Mouse (Mus musculus): ENCODE results near the gene Ick. TPM values are rescaled to one million over a fixed set of nuclear protein-coding genes. Genes with fewer than 3 reads are reported as not detected.
"Not testable (repeated sequence)": the region's sequence is repeated elsewhere in the genome, so short reads cannot be mapped to it uniquely, and the experiment has no call there.

The Ick gene
- polyA plus RNA-seq, 1 experiment = 8.4 TPM

GRCm38 (mm10) chr9:78176201-78176727 is 67.3 kb downstream of the Ick start:
- Histone ChIP-seq H3K27ac (ENCODE audit: control insufficient read depth, insufficient read depth, low read depth, low read length) (peak overlapping the region; percentile 94), H3K36me3 (ENCODE audit: control insufficient read depth, insufficient read depth, low read length) (no peaks in the 10 kb centered on the region; the same call in 1 of the 2 replicates), H3K27me3 (ENCODE audit: control insufficient read depth, insufficient read depth, low read length) (no peaks in the 10 kb centered on the region), H3K4me1 (ENCODE audit: control insufficient read depth, insufficient read depth, low read length) (peaks cover 2% of the 10 kb centered on the region; the same call in 1 of the 2 replicates), H3K4me3 (ENCODE audit: control insufficient read depth, low read depth, low read length) (peak overlapping the region; percentile 97)
- TF ChIP-seq POLR2A (IDR thresholded peaks at IDR 0.05; ENCODE audit: control insufficient read depth, low read depth, low read length) (no peak), CTCF (IDR thresholded peaks at IDR 0.05; ENCODE audit: control insufficient read depth, insufficient read depth, insufficient replicate concordance, low read depth, low read length) (peak; percentile 60; the same call in 1 of the 2 replicates)

GRCm38 (mm10) chr9:78176831-78177230 is 67.8 kb downstream of the Ick start:
- TF ChIP-seq POLR2A (IDR thresholded peaks at IDR 0.05; ENCODE audit: control insufficient read depth, low read depth, low read length) = no peak
- TF ChIP-seq CTCF (IDR thresholded peaks at IDR 0.05; ENCODE audit: control insufficient read depth, insufficient read depth, insufficient replicate concordance, low read depth, low read length) = no peak
- Histone ChIP-seq H3K36me3 (ENCODE audit: control insufficient read depth, insufficient read depth, low read length) (no peaks in the 10 kb centered on the region; the same call in 1 of the 2 replicates), H3K4me1 (ENCODE audit: control insufficient read depth, insufficient read depth, low read length) (peaks cover 2% of the 10 kb centered on the region; the same call in 1 of the 2 replicates), H3K4me3 (ENCODE audit: control insufficient read depth, low read depth, low read length) (peak overlapping the region; percentile 97), H3K27ac (ENCODE audit: control insufficient read depth, insufficient read depth, low read depth, low read length) (peak overlapping the region; percentile 94), H3K27me3 (ENCODE audit: control insufficient read depth, insufficient read depth, low read length) (no peaks in the 10 kb centered on the region)

GRCm38 (mm10) chr9:78178197-78178596 is 69.2 kb downstream of the Ick start:
- H3K27me3 ChIP-seq (ENCODE audit: control insufficient read depth, insufficient read depth, low read length) = no peaks in the 10 kb centered on the region
- TF ChIP-seq POLR2A (IDR thresholded peaks at IDR 0.05; ENCODE audit: control insufficient read depth, low read depth, low read length) = no peak
- no peak for TF ChIP-seq CTCF (IDR thresholded peaks at IDR 0.05; ENCODE audit: control insufficient read depth, insufficient read depth, insufficient replicate concordance, low read depth, low read length)
- H3K4me3 ChIP-seq (ENCODE audit: control insufficient read depth, low read depth, low read length) = no peak overlapping the region
- no peaks in the 10 kb centered on the region; the same call in 1 of the 2 replicates for H3K36me3 ChIP-seq (ENCODE audit: control insufficient read depth, insufficient read depth, low read length)
- H3K4me1 ChIP-seq (ENCODE audit: control insufficient read depth, insufficient read depth, low read length) = peaks cover 2% of the 10 kb centered on the region; the same call in 1 of the 2 replicates
- no peak overlapping the region for H3K27ac ChIP-seq (ENCODE audit: control insufficient read depth, insufficient read depth, low read depth, low read length)

GRCm38 (mm10) chr9:78179071-78179470 is 70.1 kb downstream of the Ick start:
- no peaks in the 10 kb centered on the region for H3K27me3 ChIP-seq (ENCODE audit: control insufficient read depth, insufficient read depth, low read length)
- peaks cover 2% of the 10 kb centered on the region; the same call in 1 of the 2 replicates for H3K4me1 ChIP-seq (ENCODE audit: control insufficient read depth, insufficient read depth, low read length)
- H3K36me3 ChIP-seq (ENCODE audit: control insufficient read depth, insufficient read depth, low read length) = no peaks in the 10 kb centered on the region; the same call in 1 of the 2 replicates
- no peak overlapping the region for H3K27ac ChIP-seq (ENCODE audit: control insufficient read depth, insufficient read depth, low read depth, low read length)
- TF ChIP-seq POLR2A (IDR thresholded peaks at IDR 0.05; ENCODE audit: control insufficient read depth, low read depth, low read length) (no peak), CTCF (IDR thresholded peaks at IDR 0.05; ENCODE audit: control insufficient read depth, insufficient read depth, insufficient replicate concordance, low read depth, low read length) (no peak)
- H3K4me3 ChIP-seq (ENCODE audit: control insufficient read depth, low read depth, low read length) = no peak overlapping the region

- not testable (repeated sequence) for H3K27ac ChIP-seq (ENCODE audit: control insufficient read depth, insufficient read depth, low read depth, low read length); H3K36me3 ChIP-seq (ENCODE audit: control insufficient read depth, insufficient read depth, low read length); H3K4me1 ChIP-seq (ENCODE audit: control insufficient read depth, insufficient read depth, low read length); H3K27me3 ChIP-seq (ENCODE audit: control insufficient read depth, insufficient read depth, low read length); H3K4me3 ChIP-seq (ENCODE audit: control insufficient read depth, low read depth, low read length)
Measured at GRCm38 (mm10) chr9:78182474-78182873, 73.5 kb downstream of the Ick start, which contains the start of gene Gsta4. Gene Gsta4, plus strand, starts transcription at chr9:78182774.

- Histone ChIP-seq H3K36me3 (ENCODE audit: control insufficient read depth, insufficient read depth, low read length) (no peaks in the 10 kb centered on the region), H3K27ac (ENCODE audit: control insufficient read depth, insufficient read depth, low read depth, low read length) (no peak overlapping the region), H3K4me1 (ENCODE audit: control insufficient read depth, insufficient read depth, low read length) (peaks cover 2% of the 10 kb centered on the region; the same call in 1 of the 2 replicates), H3K27me3 (ENCODE audit: control insufficient read depth, insufficient read depth, low read length) (no peaks in the 10 kb centered on the region), H3K4me3 (ENCODE audit: control insufficient read depth, low read depth, low read length) (no peak overlapping the region)
- TF ChIP-seq CTCF (IDR thresholded peaks at IDR 0.05; ENCODE audit: control insufficient read depth, insufficient read depth, insufficient replicate concordance, low read depth, low read length) = no peak
- TF ChIP-seq POLR2A (IDR thresholded peaks at IDR 0.05; ENCODE audit: control insufficient read depth, low read depth, low read length) = no peak
Measured at GRCm38 (mm10) chr9:78185686-78186085, 76.7 kb downstream of the Ick start.

- Histone ChIP-seq H3K27me3 (ENCODE audit: control insufficient read depth, insufficient read depth, low read length) (no peaks in the 10 kb centered on the region), H3K36me3 (ENCODE audit: control insufficient read depth, insufficient read depth, low read length) (no peaks in the 10 kb centered on the region), H3K4me1 (ENCODE audit: control insufficient read depth, insufficient read depth, low read length) (peaks cover 4% of the 10 kb centered on the region; the same call in 1 of the 2 replicates), H3K27ac (ENCODE audit: control insufficient read depth, insufficient read depth, low read depth, low read length) (peak overlapping the region; percentile 18), H3K4me3 (ENCODE audit: control insufficient read depth, low read depth, low read length) (no peak overlapping the region)
- no peak for TF ChIP-seq POLR2A (IDR thresholded peaks at IDR 0.05; ENCODE audit: control insufficient read depth, low read depth, low read length)
- no peak for TF ChIP-seq CTCF (IDR thresholded peaks at IDR 0.05; ENCODE audit: control insufficient read depth, insufficient read depth, insufficient replicate concordance, low read depth, low read length)
Measured at GRCm38 (mm10) chr9:78188910-78189309, 79.9 kb downstream of the Ick start.
